Mouse (Mus musculus) stomach, postnatal 0 days (tissue): ENCODE data around the gene Kat8.
A peak's percentile ranks its signal among the peaks of the same experiment; 100 is the strongest.

Source experiments
- CTCF ChIP-seq: IDR thresholded peaks from 2 replicates; pipeline ENCODE4 v1.5.1; 2016; ENCODE audit warnings: antibody characterized with exemption, low read depth, mild to moderate bottlenecking, moderate library complexity
- EP300 ChIP-seq: optimal IDR thresholded peaks from 2 replicates; pipeline ENCODE3; 2016; ENCODE audit warnings: antibody characterized with exemption

GRCm38 (mm10) chr7:127925252-127925651 lies 12.9 kb downstream of the Kat8 start:
- TF ChIP-seq CTCF: peak; percentile 9; the same call in 1 of the 2 replicates
- no peak for TF ChIP-seq EP300
